Mouse (Mus musculus) stomach, postnatal 0 days (tissue): ENCODE data around the gene Hoxc11.

Experiments used
- CTCF ChIP-seq: IDR thresholded peaks from 2 replicates; pipeline ENCODE4 v1.5.1; 2016; ENCODE audit warnings: antibody characterized with exemption, low read depth, mild to moderate bottlenecking, moderate library complexity
- EP300 ChIP-seq: optimal IDR thresholded peaks from 2 replicates; pipeline ENCODE3; 2016; ENCODE audit warnings: antibody characterized with exemption

DNA sequence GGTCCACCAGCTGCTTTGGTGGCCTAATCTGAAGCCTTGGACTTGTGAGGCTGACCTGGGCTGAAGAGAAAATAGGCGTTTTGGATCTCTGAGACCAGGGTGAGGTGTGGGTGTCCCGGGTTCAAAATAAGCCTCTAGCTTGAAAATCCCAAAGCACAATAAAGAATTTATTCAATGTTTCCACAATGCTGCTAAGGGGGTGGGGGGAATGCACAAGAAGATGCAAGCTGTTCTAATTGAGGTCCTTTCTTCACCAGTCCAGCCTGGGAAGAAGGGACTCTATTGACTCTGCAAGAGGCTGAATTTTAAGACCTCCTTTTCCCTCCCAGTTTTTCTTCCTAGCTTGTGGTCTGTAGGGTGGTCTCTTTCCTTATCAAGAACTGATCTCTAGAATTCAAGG lies 3.4 kb upstream of the Hoxc11 start:
- no peak for TF ChIP-seq EP300
- TF ChIP-seq CTCF: no peak
